Mouse (Mus musculus) midbrain, embryonic 10.5 days (tissue): ENCODE results near the gene Lhx9. TPM values are rescaled to one million over a fixed set of nuclear protein-coding genes. Genes with fewer than 3 reads are reported as not detected.

Source experiments
- DNase-seq: peaks from one replicate; pipeline ENCODE4 v3.0.0-alpha.2; 2017; ENCODE audit warnings: low spot score
- H3K27ac ChIP-seq: fragments of 300-500 bp; sonication (generic); replicated peaks from 2 replicates; pipeline ENCODE4 v1.5.1; 2016; ENCODE audit warnings: mild to moderate bottlenecking
- H3K27me3 ChIP-seq: fragments of 300-500 bp; sonication (generic); 2 replicates; pipeline ENCODE4 v1.6.1; 2016; ENCODE audit warnings: low read depth, mild to moderate bottlenecking; ENCODE audit not compliant: poor library complexity, severe bottlenecking
- H3K36me3 ChIP-seq: fragments of 300-500 bp; sonication (generic); 2 replicates; pipeline ENCODE4 v1.6.1; 2016; ENCODE audit warnings: mild to moderate bottlenecking, moderate library complexity
- H3K4me1 ChIP-seq: fragments of 300-500 bp; sonication (generic); 2 replicates; pipeline ENCODE4 v1.6.1; 2016
- H3K4me3 ChIP-seq: fragments of 300-500 bp; sonication (generic); 2 replicates; pipeline ENCODE4 v1.5.1; 2016; ENCODE audit warnings: mild to moderate bottlenecking, moderate library complexity
- H3K9me3 ChIP-seq: fragments of 300-500 bp; sonication (generic); replicated peaks from 2 replicates; pipeline ENCODE4 v1.6.1; 2016; ENCODE audit warnings: mild to moderate bottlenecking
- WGBS: fragments of 180-500 bp; shearing (Covaris S2); methylation state at CpG from one replicate; pipeline ENCODE4 v1.1.7; 2016; 5-methylcytosine and 5-hydroxymethylcytosine counted together
- polyA plus RNA-seq: library from polyadenylated mRNA; unstranded; fragments of >200 nt; fragmentation: Nextera tagmentation; extraction: Ambion mirVana; gene quantifications from 2 replicates; pipeline ENCODE4 v1.2.1, GENCODE M21; 2016

Gene Lhx9
- polyA plus RNA-seq, 1 experiment from 2014 or later = 11.4 TPM

- peaks cover 47% of the 10 kb centered on the region for H3K27me3 ChIP-seq
- peak; percentile 67 for DNase-seq
- H3K27ac ChIP-seq = no peak overlapping the region
- H3K36me3 ChIP-seq = no peaks in the 10 kb centered on the region
- H3K9me3 ChIP-seq = no peaks in the 10 kb centered on the region
- H3K4me3 ChIP-seq = peak overlapping the region; percentile 45
- no peaks in the 10 kb centered on the region for H3K4me1 ChIP-seq
- under 1% methylated on average over 16 of the region's 16 CpGs for WGBS
Measured at GRCm38 (mm10) chr1:138831309-138831708, 17.1 kb downstream of the Lhx9 start.

DNA sequence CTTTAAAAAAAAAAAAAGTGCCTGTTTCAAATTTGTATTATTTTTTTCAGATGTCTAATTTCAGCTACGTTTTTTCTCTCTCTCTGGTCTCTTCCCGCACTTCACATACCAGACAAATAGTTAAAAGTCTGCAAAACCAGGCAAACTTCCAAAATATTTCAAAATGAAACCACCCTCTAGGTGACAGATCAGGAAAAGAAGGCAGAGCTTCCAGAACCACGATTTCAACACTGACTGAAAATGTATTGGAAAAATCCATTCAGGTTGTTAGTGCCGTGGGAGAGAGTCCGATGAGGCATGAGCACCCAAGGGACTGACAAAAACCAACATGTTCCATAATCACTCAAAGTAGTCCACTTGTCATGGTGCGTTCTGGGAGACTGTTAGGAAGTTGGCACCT lies 21.5 kb downstream of the Lhx9 start:
- Histone ChIP-seq H3K4me1 (no peaks in the 10 kb centered on the region), H3K27me3 (peaks cover 2% of the 10 kb centered on the region), H3K36me3 (no peaks in the 10 kb centered on the region), H3K9me3 (no peaks in the 10 kb centered on the region), H3K27ac (no peak overlapping the region), H3K4me3 (no peak overlapping the region)
- 82% methylated on average over 6 of the region's 6 CpGs for WGBS
- no peak for DNase-seq

GRCm38 (mm10) chr1:138822985-138823322 lies 25.4 kb downstream of the Lhx9 start:
- WGBS = 83% methylated on average over 1 of the region's 1 CpGs
- no peak for DNase-seq
- Histone ChIP-seq H3K27ac (no peak overlapping the region), H3K4me3 (no peak overlapping the region), H3K27me3 (no peaks in the 10 kb centered on the region), H3K36me3 (no peaks in the 10 kb centered on the region), H3K4me1 (no peaks in the 10 kb centered on the region), H3K9me3 (no peaks in the 10 kb centered on the region)

- H3K36me3 ChIP-seq = no peaks in the 10 kb centered on the region
- no peaks in the 10 kb centered on the region for H3K4me1 ChIP-seq
- H3K4me3 ChIP-seq = no peak overlapping the region
- no peaks in the 10 kb centered on the region for H3K27me3 ChIP-seq
- no peaks in the 10 kb centered on the region for H3K9me3 ChIP-seq
- DNase-seq = no peak
- 86% methylated on average over 7 of the region's 7 CpGs for WGBS
- no peak overlapping the region for H3K27ac ChIP-seq
Measured at GRCm38 (mm10) chr1:138822255-138822984, 26.0 kb downstream of the Lhx9 start.

- 0 out of 2 replicates have a peak, but pooled peaks cover 2% of the 10 kb centered on the region for H3K4me1 ChIP-seq
- 80% methylated on average over 3 of the region's 3 CpGs for WGBS
- DNase-seq = no peak
- no peaks in the 10 kb centered on the region for H3K36me3 ChIP-seq
- H3K27ac ChIP-seq = no peak overlapping the region
- H3K9me3 ChIP-seq = no peaks in the 10 kb centered on the region
- H3K4me3 ChIP-seq = no peak overlapping the region
- no peaks in the 10 kb centered on the region for H3K27me3 ChIP-seq
Measured at GRCm38 (mm10) chr1:138801732-138802131, 46.6 kb downstream of the Lhx9 start.

DNA sequence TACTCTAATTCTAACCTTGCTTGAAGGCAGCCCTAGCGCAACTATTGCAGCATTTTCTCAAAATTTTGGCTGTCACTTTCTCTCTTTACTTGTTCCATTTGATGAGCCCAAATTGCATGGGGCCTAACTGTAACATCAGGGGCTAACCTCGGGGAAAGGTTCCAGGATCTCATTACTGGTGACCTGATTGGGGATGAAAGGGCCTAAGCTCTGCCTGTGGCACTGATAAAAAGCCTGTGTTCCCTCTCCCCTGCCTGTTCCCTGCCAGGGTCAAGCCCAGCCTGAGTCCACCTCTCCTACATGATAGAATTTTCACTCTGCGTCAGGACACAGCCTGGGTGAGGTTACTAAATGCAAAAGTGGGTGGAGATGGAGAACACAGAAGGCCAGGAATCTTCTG lies 47.1 kb downstream of the Lhx9 start:
- Histone ChIP-seq H3K9me3 (no peaks in the 10 kb centered on the region), H3K36me3 (no peaks in the 10 kb centered on the region), H3K4me3 (no peak overlapping the region), H3K27me3 (no peaks in the 10 kb centered on the region), H3K27ac (no peak overlapping the region), H3K4me1 (0 out of 2 replicates have a peak, but pooled peaks cover 2% of the 10 kb centered on the region)
- DNase-seq = no peak
- WGBS = 77% methylated on average over 3 of the region's 3 CpGs

DNA sequence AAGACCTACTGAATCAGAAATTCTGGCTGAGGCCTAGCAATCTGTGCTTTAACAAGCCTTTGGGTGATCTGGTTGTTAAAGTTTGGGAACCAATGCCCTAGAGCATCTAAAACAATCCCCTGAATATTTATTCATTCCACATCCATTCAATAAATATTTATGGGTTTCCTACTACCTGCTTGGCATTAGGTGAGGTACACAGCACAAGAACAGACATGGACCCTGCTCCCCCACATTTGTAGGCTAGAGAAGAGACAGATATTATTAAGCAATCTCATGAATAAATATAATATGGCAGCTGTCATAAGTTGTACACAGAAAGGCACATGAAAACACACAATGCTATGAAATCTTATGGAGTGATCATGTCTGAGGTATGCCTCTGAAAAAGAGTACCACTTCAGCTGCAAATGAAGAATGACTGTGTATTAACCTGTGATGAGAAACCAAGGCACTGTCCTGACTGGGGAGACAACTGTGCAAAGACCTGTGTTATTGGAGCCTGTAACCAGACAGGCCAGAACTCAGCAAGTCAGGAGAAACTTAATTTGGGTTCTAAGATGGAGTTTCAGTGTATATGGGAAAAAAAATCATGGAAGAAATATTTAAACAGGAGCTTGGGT lies 48.6 kb downstream of the Lhx9 start:
- no peak for DNase-seq
- H3K27ac ChIP-seq = no peak overlapping the region
- 0 out of 2 replicates have a peak, but pooled peaks cover 2% of the 10 kb centered on the region for H3K4me1 ChIP-seq
- no peak overlapping the region for H3K4me3 ChIP-seq
- no peaks in the 10 kb centered on the region for H3K9me3 ChIP-seq
- H3K36me3 ChIP-seq = no peaks in the 10 kb centered on the region
- no peaks in the 10 kb centered on the region for H3K27me3 ChIP-seq

DNA sequence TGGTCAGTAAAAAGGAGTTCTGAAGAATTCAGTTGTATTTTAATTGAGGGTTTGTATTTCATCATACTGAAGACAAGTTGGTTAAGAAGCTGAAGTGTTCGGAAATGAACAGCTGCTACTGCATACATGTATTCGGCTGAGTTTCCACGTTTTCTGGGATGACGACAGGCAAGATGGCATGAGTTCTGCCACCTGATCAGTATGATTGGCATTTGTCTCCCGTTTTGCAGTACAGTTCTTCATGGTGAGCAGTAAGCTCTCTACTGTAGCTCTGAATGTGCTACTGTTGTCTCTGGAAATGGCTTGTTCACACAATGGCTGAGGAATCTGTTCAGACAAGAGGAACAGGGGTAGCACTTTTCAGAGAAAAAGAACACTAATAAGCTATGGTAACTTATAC lies 50.3 kb downstream of the Lhx9 start:
- Histone ChIP-seq H3K36me3 (no peaks in the 10 kb centered on the region), H3K27ac (no peak overlapping the region), H3K4me1 (0 out of 2 replicates have a peak, but pooled peaks cover 2% of the 10 kb centered on the region), H3K4me3 (no peak overlapping the region), H3K9me3 (no peaks in the 10 kb centered on the region), H3K27me3 (no peaks in the 10 kb centered on the region)
- DNase-seq = no peak
- WGBS = 89% methylated on average over 5 of the region's 5 CpGs

GRCm38 (mm10) chr1:138785856-138786255 lies 62.5 kb downstream of the Lhx9 start:
- no peaks in the 10 kb centered on the region for H3K36me3 ChIP-seq
- H3K4me1 ChIP-seq = no peaks in the 10 kb centered on the region
- H3K4me3 ChIP-seq = no peak overlapping the region
- H3K27me3 ChIP-seq = no peaks in the 10 kb centered on the region
- H3K9me3 ChIP-seq = no peaks in the 10 kb centered on the region
- no peak overlapping the region for H3K27ac ChIP-seq
- 82% methylated on average over 10 of the region's 10 CpGs for WGBS
- DNase-seq = peak; percentile 7

- Histone ChIP-seq H3K4me3 (no peak overlapping the region), H3K4me1 (no peaks in the 10 kb centered on the region), H3K9me3 (no peaks in the 10 kb centered on the region), H3K27ac (no peak overlapping the region), H3K36me3 (no peaks in the 10 kb centered on the region), H3K27me3 (no peaks in the 10 kb centered on the region)
- 72% methylated on average over 5 of the region's 5 CpGs for WGBS
- no peak for DNase-seq
Measured at GRCm38 (mm10) chr1:138784019-138784418, 64.4 kb downstream of the Lhx9 start.

Other genes with a start within 250 kb of the Lhx9 start
- gene Nek7, start 228.4 kb downstream of the Lhx9 start, polyA plus RNA-seq = 26.5 and 28.3 TPM in 2 replicates
- 45.3 and 47.1 TPM in 2 replicates for gene 2310009B15Rik, start 8.3 kb upstream of the Lhx9 start, polyA plus RNA-seq
- 6.4 and 9.4 TPM in 2 replicates for gene Dennd1b, start 114.9 kb upstream of the Lhx9 start, polyA plus RNA-seq